Mouse (Mus musculus): ENCODE results near the gene Smo. TPM values are rescaled to one million over a fixed set of nuclear protein-coding genes. Genes with fewer than 3 reads are reported as not detected.

Smo gene
- polyA plus RNA-seq, 1 experiment = 7.2 TPM

DNA sequence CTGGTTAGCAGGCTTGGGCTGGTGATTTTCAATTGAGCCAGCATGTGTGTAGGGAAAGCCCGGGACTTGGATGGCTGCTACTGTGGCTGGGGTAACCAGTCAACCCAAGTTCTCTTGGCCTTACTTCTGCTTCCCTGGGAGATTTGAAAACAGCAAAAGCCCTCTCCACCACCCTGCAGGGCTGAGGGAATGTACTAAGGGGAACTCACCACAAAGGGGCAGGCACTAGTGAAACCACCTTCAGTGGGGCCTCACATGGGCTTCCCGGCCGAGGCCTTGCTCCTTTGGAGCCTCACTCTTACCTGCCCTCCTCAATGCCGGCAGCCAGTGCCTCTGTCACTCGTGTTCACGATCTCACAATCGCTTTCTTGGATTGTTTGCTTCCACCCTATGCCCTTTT lies 39.3 kb upstream of the Smo start:
- no peak for TF ChIP-seq POLR2A (IDR thresholded peaks at IDR 0.05; ENCODE audit: low read depth, low read length)
- TF ChIP-seq CTCF (IDR thresholded peaks at IDR 0.05; ENCODE audit: extremely low read depth, insufficient read depth, insufficient read length, insufficient replicate concordance) = no peak
- peaks cover 4% of the 10 kb centered on the region; the same call in 1 of the 2 replicates for H3K4me1 ChIP-seq (ENCODE audit: control insufficient read depth, insufficient read depth, insufficient read length)
- 39% methylated on average over 7 of the region's 7 CpGs for WGBS
- peak overlapping the region; percentile 58; the same call in 1 of the 2 replicates for H3K27ac ChIP-seq (ENCODE audit: insufficient read depth, low read length)
- DNase-seq (ENCODE audit: low read depth in 1 of 2, low spot score in 2 of 2) = no peak
- peaks cover 9% of the 10 kb centered on the region; the same call in 1 of the 2 replicates for H3K27me3 ChIP-seq (ENCODE audit: control insufficient read depth, insufficient read depth, low read length)
- H3K36me3 ChIP-seq (ENCODE audit: control insufficient read depth, insufficient read depth, low read length) = no peaks in the 10 kb centered on the region
- peak overlapping the region; percentile 14; the same call in 1 of the 2 replicates for H3K4me3 ChIP-seq (ENCODE audit: extremely low read depth, insufficient read depth, insufficient read length)

DNA sequence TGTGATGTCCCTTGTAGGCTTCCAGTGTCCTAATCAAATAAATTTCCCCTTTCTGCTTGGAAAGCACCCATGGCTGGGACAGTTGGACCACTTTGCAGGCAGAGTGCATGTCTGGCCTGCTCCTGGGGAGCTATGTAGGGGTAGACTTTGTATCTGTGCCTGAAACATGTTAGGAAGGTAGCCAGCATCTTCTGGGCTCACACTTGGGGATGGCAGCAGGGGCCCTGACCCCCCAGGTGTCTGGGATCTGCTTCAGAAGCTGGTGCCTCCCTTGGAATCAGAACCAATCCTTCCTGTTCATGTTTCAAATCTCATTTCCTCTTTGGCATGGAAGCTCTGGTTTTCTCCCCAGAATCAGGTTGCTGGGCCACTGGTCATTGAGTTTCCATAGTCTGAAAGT lies 38.2 kb upstream of the Smo start:
- H3K27me3 ChIP-seq (ENCODE audit: control insufficient read depth, insufficient read depth, low read length) = peaks cover 9% of the 10 kb centered on the region; the same call in 1 of the 2 replicates
- H3K36me3 ChIP-seq (ENCODE audit: control insufficient read depth, insufficient read depth, low read length) = no peaks in the 10 kb centered on the region
- no peak overlapping the region for H3K4me3 ChIP-seq (ENCODE audit: extremely low read depth, insufficient read depth, insufficient read length)
- peaks cover 4% of the 10 kb centered on the region; the same call in 1 of the 2 replicates for H3K4me1 ChIP-seq (ENCODE audit: control insufficient read depth, insufficient read depth, insufficient read length)
- TF ChIP-seq POLR2A (IDR thresholded peaks at IDR 0.05; ENCODE audit: low read depth, low read length) (no peak), CTCF (IDR thresholded peaks at IDR 0.05; ENCODE audit: extremely low read depth, insufficient read depth, insufficient read length, insufficient replicate concordance) (no peak)
- H3K27ac ChIP-seq (ENCODE audit: insufficient read depth, low read length) = peak overlapping the region; percentile 63; the same call in 1 of the 2 replicates
- no peak for DNase-seq (ENCODE audit: low read depth in 1 of 2, low spot score in 2 of 2)

DNA sequence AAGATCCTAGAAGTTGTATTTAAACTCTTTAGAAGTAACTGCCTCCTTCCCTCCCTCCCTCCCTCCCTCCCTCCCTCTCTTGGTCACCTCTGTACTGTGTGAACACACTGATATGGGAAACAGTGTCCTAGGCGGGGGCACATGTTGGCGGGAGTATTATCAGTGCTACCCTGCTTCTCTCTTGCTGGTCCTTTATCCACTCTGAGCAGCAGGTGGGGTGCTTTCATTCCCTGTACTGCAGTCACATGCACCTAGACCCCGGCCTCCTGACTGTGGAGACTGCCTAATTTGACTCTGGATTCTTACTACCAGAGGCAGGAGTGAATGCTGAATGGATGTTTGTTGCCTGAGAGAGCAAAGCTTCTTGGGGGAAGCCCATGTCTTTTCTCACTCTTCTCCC lies 37.8 kb upstream of the Smo start:
- H3K4me1 ChIP-seq (ENCODE audit: control insufficient read depth, insufficient read depth, insufficient read length) = peaks cover 4% of the 10 kb centered on the region; the same call in 1 of the 2 replicates
- H3K36me3 ChIP-seq (ENCODE audit: control insufficient read depth, insufficient read depth, low read length) = no peaks in the 10 kb centered on the region
- DNase-seq (ENCODE audit: low read depth in 1 of 2, low spot score in 2 of 2) = no peak
- H3K4me3 ChIP-seq (ENCODE audit: extremely low read depth, insufficient read depth, insufficient read length) = no peak overlapping the region
- WGBS = 63% methylated on average over 3 of the region's 3 CpGs
- H3K27ac ChIP-seq (ENCODE audit: insufficient read depth, low read length) = 0 out of 2 replicates have a peak overlapping the region, but pooled peaks have one; percentile 43
- peaks cover 9% of the 10 kb centered on the region; the same call in 1 of the 2 replicates for H3K27me3 ChIP-seq (ENCODE audit: control insufficient read depth, insufficient read depth, low read length)
- TF ChIP-seq POLR2A (IDR thresholded peaks at IDR 0.05; ENCODE audit: low read depth, low read length) (no peak), CTCF (IDR thresholded peaks at IDR 0.05; ENCODE audit: extremely low read depth, insufficient read depth, insufficient read length, insufficient replicate concordance) (no peak)

DNA sequence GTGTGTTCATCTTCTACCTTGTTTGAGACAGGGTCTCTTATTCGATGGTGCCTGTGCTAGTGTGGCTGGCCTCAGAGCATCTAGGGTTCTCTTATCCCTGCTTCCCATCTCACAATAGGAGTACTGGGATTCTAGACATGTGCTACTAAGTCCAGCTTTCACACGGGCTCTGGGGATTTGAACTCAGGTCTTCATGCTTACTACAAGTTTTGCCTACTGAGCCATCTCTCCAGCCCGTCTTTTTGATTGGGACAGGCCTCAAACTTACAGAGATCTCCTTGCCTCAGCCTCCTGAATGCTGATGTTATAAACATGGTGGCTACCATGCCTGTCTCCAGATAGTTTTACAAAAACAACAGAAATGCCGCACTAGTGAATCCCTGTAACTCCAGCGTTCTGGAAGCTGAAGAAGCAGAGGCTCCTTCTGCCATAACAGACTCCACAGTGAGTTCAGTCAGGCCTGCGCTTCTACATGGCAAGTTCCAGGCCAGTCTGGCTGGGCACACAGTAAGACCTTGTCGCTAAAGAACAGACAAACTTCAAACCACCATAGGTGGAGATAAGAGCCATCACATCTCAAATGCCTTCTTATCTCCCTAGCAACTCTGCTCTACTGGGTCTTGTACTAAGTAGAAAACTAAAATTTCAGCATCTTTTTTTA lies 36.1 kb upstream of the Smo start:
- H3K27ac ChIP-seq (ENCODE audit: insufficient read depth, low read length) = no peak overlapping the region
- no peaks in the 10 kb centered on the region for H3K36me3 ChIP-seq (ENCODE audit: control insufficient read depth, insufficient read depth, low read length)
- peaks cover 4% of the 10 kb centered on the region; the same call in 1 of the 2 replicates for H3K4me1 ChIP-seq (ENCODE audit: control insufficient read depth, insufficient read depth, insufficient read length)
- no peak overlapping the region for H3K4me3 ChIP-seq (ENCODE audit: extremely low read depth, insufficient read depth, insufficient read length)
- WGBS = 85% methylated on average over 7 of the region's 7 CpGs
- no peak for DNase-seq (ENCODE audit: low read depth in 1 of 2, low spot score in 2 of 2)
- H3K27me3 ChIP-seq (ENCODE audit: control insufficient read depth, insufficient read depth, low read length) = peaks cover 6% of the 10 kb centered on the region; the same call in 1 of the 2 replicates
- TF ChIP-seq CTCF (IDR thresholded peaks at IDR 0.05; ENCODE audit: extremely low read depth, insufficient read depth, insufficient read length, insufficient replicate concordance) (no peak), POLR2A (IDR thresholded peaks at IDR 0.05; ENCODE audit: low read depth, low read length) (no peak)

DNA sequence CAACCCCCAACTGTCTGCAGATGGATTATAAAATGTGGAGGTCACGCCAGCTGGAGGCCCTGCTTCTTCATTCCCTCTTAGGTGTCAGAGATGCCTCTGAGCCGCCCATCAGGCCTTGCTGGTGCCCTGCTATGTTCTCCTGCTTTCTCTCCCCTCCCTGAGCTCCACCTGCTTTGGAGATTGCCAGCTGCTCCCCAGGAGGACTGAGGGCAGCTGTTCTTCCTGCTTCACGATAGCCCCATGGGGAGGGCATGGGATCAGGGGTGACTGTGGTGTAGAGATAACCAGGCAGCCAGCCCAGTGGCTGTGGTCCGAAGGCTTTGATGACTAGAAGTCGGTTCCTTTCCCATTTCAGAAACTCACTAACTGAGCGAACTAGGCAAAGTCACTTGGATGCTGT lies 34.3 kb upstream of the Smo start:
- Histone ChIP-seq H3K27me3 (ENCODE audit: control insufficient read depth, insufficient read depth, low read length) (no peaks in the 10 kb centered on the region), H3K36me3 (ENCODE audit: control insufficient read depth, insufficient read depth, low read length) (no peaks in the 10 kb centered on the region), H3K4me1 (ENCODE audit: control insufficient read depth, insufficient read depth, insufficient read length) (no peaks in the 10 kb centered on the region), H3K27ac (ENCODE audit: insufficient read depth, low read length) (no peak overlapping the region; the same call in 1 of the 2 replicates), H3K4me3 (ENCODE audit: extremely low read depth, insufficient read depth, insufficient read length) (no peak overlapping the region)
- WGBS = 69% methylated on average over 6 of the region's 6 CpGs
- no peak for TF ChIP-seq CTCF (IDR thresholded peaks at IDR 0.05; ENCODE audit: extremely low read depth, insufficient read depth, insufficient read length, insufficient replicate concordance)
- no peak for TF ChIP-seq POLR2A (IDR thresholded peaks at IDR 0.05; ENCODE audit: low read depth, low read length)
- DNase-seq (ENCODE audit: low read depth in 1 of 2, low spot score in 2 of 2) = no peak

DNA sequence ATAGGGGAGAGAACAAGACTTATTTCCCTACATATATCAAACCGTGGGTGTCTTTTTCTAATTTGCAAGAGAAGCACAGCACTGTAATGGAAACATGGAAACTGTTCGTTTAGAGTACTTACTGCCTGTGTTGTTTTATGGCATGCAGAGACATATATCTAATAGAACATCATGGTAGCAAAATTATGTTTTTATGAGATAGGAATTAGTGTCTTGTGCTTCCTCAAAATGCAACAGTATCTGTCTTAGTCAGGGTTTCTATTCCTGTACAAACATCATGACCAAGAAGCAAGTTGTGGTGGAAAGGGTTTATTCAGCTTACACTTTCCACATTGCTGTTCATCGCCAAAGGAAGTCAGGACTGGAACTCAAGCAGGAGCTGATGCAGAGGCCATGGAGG lies 33.2 kb upstream of the Smo start:
- DNase-seq (ENCODE audit: low read depth in 1 of 2, low spot score in 2 of 2) = no peak
- no peaks in the 10 kb centered on the region for H3K27me3 ChIP-seq (ENCODE audit: control insufficient read depth, insufficient read depth, low read length)
- H3K4me3 ChIP-seq (ENCODE audit: extremely low read depth, insufficient read depth, insufficient read length) = no peak overlapping the region
- 64% methylated on average over 3 of the region's 3 CpGs for WGBS
- H3K4me1 ChIP-seq (ENCODE audit: control insufficient read depth, insufficient read depth, insufficient read length) = no peaks in the 10 kb centered on the region
- H3K27ac ChIP-seq (ENCODE audit: insufficient read depth, low read length) = no peak overlapping the region
- TF ChIP-seq CTCF (IDR thresholded peaks at IDR 0.05; ENCODE audit: extremely low read depth, insufficient read depth, insufficient read length, insufficient replicate concordance) = no peak
- TF ChIP-seq POLR2A (IDR thresholded peaks at IDR 0.05; ENCODE audit: low read depth, low read length) = no peak
- no peaks in the 10 kb centered on the region for H3K36me3 ChIP-seq (ENCODE audit: control insufficient read depth, insufficient read depth, low read length)

DNA sequence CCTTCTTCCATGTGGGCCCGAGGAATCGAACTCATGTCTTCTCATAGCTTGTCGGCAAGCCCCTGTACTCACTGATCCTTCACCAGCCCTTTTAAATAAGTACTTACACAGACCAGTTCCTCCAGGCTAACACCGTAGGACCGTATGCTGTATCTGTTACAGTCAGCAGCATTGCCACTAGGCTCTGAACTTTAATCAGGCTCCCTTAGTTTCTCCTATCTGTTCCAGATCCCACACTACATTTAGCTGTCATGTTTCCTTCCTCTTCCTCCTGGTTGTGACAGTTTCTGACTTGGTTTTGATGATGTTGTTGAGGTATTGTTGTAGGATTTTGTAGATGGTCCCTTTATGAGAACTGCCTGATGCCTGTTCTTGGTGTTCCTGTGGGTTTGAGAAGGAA lies 31.2 kb upstream of the Smo start:
- no peak for DNase-seq (ENCODE audit: low read depth in 1 of 2, low spot score in 2 of 2)
- H3K4me1 ChIP-seq (ENCODE audit: control insufficient read depth, insufficient read depth, insufficient read length) = no peaks in the 10 kb centered on the region
- no peak for TF ChIP-seq POLR2A (IDR thresholded peaks at IDR 0.05; ENCODE audit: low read depth, low read length)
- no peak for TF ChIP-seq CTCF (IDR thresholded peaks at IDR 0.05; ENCODE audit: extremely low read depth, insufficient read depth, insufficient read length, insufficient replicate concordance)
- WGBS = 77% methylated on average over 5 of the region's 5 CpGs
- H3K36me3 ChIP-seq (ENCODE audit: control insufficient read depth, insufficient read depth, low read length) = no peaks in the 10 kb centered on the region
- no peaks in the 10 kb centered on the region for H3K27me3 ChIP-seq (ENCODE audit: control insufficient read depth, insufficient read depth, low read length)
- no peak overlapping the region for H3K4me3 ChIP-seq (ENCODE audit: extremely low read depth, insufficient read depth, insufficient read length)
- H3K27ac ChIP-seq (ENCODE audit: insufficient read depth, low read length) = no peak overlapping the region

All from spleen, adult 2 months (tissue).